Mouse (Mus musculus) E14TG2a.4 (cell line): Measurements from ENCODE around the gene Pcmtd2.
"Not testable (repeated sequence)": the region's sequence is repeated elsewhere in the genome, so short reads cannot be mapped to it uniquely, and the experiment has no call there.

Source experiments
- H3K27me3 ChIP-seq: 2 replicates; pipeline ENCODE4 v1.6.1; 2014; ENCODE audit warnings: low read length, control low read depth; ENCODE audit not compliant: insufficient read depth
- H3K36me3 ChIP-seq: 2 replicates; pipeline ENCODE4 v1.6.1; 2014; ENCODE audit warnings: low read length, control low read depth; ENCODE audit not compliant: insufficient read depth
- H3K4me1 ChIP-seq: replicated peaks from 2 replicates; pipeline ENCODE4 v1.6.1; 2014; ENCODE audit warnings: low read depth, low read length, control low read depth
- H3K4me3 ChIP-seq: replicated peaks from 2 replicates; pipeline ENCODE4 v1.5.1; 2014; ENCODE audit warnings: mild to moderate bottlenecking, low read length
- H3K9me3 ChIP-seq: 2 replicates; pipeline ENCODE4 v1.6.1; 2014; ENCODE audit warnings: low read length, control low read depth
- CTCF ChIP-seq: conservative IDR thresholded peaks from 2 replicates; pipeline ENCODE4 v1.5.1; 2014; ENCODE audit warnings: low read length
- NANOG ChIP-seq: IDR thresholded peaks from 2 replicates; pipeline ENCODE4 v1.6.1; 2014; ENCODE audit warnings: borderline replicate concordance, low read length, mixed read lengths
- POU5F1 ChIP-seq: IDR thresholded peaks from 2 replicates; pipeline ENCODE4 v1.6.1; 2014; ENCODE audit warnings: low read length, borderline replicate concordance

The Pcmtd2 gene

GRCm38 (mm10) chr2:181837372-181838292, at the start of gene Pcmtd2:
Pcmtd2 (plus strand) TSS chr2:181837854.
- Histone ChIP-seq H3K4me1 (peaks cover 17% of the 10 kb centered on the region), H3K27me3 (0 out of 2 replicates have a peak, but pooled peaks cover 1% of the 10 kb centered on the region), H3K4me3 (peak within 1 kb of the TSS; percentile 79), H3K36me3 (peaks cover 4% of the 10 kb centered on the region), H3K9me3 (no peaks in the 10 kb centered on the region)
- TF ChIP-seq POU5F1, result no peak
- no peak for TF ChIP-seq NANOG
- TF ChIP-seq CTCF, result no peak

GRCm38 (mm10) chr2:181789396-181789795, 48.3 kb upstream of the Pcmtd2 start:
- peaks cover 5% of the 10 kb centered on the region; the same call in 1 of the 2 replicates for H3K27me3 ChIP-seq
- H3K9me3 ChIP-seq, result no peaks in the 10 kb centered on the region
- no peak overlapping the region for H3K4me3 ChIP-seq
- no peaks in the 10 kb centered on the region for H3K36me3 ChIP-seq
- H3K4me1 ChIP-seq, result no peaks in the 10 kb centered on the region
- no peak for TF ChIP-seq NANOG
- TF ChIP-seq CTCF, result no peak
- no peak for TF ChIP-seq POU5F1

DNA sequence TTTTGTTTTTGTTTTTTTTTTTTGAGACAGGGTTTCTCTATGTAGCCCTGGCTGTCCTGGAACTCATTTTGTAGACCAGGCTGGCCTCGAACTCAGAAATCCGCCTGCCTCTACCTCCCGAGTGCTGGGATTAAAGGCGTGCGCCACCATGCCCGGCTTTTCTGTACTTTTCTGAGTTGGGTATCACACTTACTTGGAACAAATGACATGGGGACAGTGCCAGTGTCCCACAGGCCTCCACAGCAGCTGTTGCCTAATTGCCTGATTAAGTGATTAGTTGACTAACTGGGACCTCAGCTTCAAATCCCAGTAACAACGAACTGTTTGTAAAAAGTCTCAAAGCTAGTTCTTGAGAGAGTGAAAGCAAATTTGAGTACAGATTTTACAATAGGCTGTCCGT, 44.5 kb upstream of the Pcmtd2 start:
- H3K27me3 ChIP-seq, H3K4me3 ChIP-seq, H3K4me1 ChIP-seq, H3K36me3 ChIP-seq, H3K9me3 ChIP-seq: not testable (repeated sequence)

DNA sequence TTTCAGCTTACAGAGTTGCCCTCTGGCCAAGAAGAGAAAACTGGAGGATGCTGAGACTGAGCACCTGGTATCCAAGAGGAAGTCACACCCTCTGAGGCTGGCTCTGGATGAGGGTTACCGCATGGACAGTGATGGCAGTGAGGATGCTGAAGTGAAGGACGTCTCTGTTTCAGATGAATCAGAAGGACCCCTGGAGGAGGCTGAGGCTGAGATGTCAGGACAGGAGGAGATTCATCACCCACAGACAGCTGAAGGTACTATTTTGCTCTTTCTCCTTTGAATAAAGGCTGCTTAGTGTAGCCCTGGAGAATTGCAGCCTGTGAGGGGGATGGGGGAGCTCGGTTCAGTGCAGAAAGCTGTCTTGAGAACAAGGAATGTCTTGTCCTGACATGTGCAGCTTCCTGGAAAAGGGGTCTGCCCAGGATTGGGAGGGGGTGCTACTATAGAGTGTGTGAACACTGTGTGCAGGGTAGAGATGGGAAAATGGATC, 42.0 kb upstream of the Pcmtd2 start:
- Histone ChIP-seq H3K9me3 (no peaks in the 10 kb centered on the region), H3K4me1 (no peaks in the 10 kb centered on the region), H3K36me3 (no peaks in the 10 kb centered on the region), H3K4me3 (no peak overlapping the region), H3K27me3 (peaks cover 9% of the 10 kb centered on the region; the same call in 1 of the 2 replicates)
- no peak for TF ChIP-seq CTCF
- TF ChIP-seq POU5F1, result no peak
- no peak for TF ChIP-seq NANOG

DNA sequence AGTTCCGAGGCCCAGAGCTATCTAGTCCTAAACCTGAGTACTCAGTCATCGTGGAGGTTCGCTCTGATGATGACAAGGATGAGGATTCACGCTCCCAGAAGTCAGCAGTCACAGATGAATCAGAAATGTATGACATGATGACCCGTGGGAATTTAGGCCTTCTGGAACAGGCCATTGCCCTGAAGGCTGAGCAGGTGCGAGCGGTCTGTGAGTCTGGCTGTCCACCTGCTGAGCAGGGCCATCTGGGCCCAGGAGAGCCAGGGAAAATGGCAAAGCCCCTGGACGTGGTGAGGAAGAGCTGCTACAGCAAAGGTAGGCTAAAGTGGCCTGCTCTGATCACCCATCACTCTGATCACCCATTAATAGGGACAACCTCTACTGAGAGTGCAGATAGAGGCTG, 40.0 kb upstream of the Pcmtd2 start:
- H3K9me3 ChIP-seq, result no peaks in the 10 kb centered on the region

DNA sequence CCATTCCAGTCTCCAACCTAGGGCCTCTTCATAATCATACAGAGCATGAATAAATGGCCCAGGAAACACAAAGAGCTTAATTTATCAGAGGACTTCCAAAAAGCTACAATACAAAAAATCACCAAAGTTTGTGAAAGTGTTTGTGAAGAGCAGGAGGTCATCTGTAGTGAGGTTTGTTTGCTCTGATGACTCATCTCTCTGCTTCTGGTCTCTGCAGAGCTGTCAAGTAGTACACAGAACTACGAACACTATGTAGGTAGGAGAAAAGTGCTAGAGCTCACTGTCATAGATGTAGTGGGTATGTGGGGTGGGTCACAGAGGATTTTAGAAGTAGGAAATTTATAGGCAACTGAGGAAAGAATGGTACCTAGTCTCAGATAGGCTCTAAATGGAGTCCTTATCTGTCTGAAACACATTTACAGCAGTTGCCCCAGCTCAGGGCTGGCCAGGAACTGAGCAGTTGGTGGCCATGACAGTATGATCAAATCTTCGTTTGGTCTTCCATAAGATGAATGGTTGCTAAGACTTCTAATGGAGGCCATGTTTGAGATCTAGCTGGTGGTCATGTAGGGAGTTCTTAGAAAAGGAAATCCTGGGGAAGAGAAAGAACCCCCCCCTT, 8.5 kb upstream of the Pcmtd2 start:
- TF ChIP-seq NANOG (no peak), POU5F1 (no peak), CTCF (no peak)
- H3K36me3 ChIP-seq, result no peaks in the 10 kb centered on the region

More for the DNA sequence above, 40.0 kb upstream of the Pcmtd2 start:
- Histone ChIP-seq H3K4me1 (no peaks in the 10 kb centered on the region), H3K36me3 (no peaks in the 10 kb centered on the region), H3K27me3 (peaks cover 5% of the 10 kb centered on the region), H3K4me3 (no peak overlapping the region)
- TF ChIP-seq CTCF (no peak), NANOG (no peak), POU5F1 (no peak)

DNA sequence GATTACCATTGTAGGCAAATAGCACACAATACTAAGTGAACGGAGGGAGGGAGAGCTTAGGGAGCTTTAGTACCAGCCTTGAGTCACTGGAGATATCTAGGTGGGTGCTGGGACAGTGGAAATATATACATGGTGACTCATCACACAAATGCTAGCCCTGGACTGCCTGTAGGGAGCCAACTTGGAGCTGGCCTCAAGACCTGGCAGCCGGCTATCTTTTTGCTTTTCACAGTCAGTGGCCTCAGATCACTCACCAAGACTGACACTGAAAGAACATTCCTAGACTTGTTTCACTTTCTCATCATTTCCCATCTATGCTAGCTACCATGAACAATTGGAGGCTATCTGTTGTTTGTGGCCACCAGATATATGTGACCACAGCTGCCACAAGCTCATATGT, 4.9 kb upstream of the Pcmtd2 start:
- TF ChIP-seq POU5F1 (no peak), CTCF (no peak), NANOG (no peak)
- no peaks in the 10 kb centered on the region for H3K36me3 ChIP-seq
- H3K4me1 ChIP-seq, result peaks cover 5% of the 10 kb centered on the region
- 0 out of 2 replicates have a peak, but pooled peaks cover 3% of the 10 kb centered on the region for H3K27me3 ChIP-seq
- no peak overlapping the region for H3K4me3 ChIP-seq
- no peaks in the 10 kb centered on the region for H3K9me3 ChIP-seq

More for the DNA sequence above, 8.5 kb upstream of the Pcmtd2 start:
- Histone ChIP-seq H3K4me1 (no peaks in the 10 kb centered on the region), H3K9me3 (no peaks in the 10 kb centered on the region), H3K4me3 (no peak overlapping the region), H3K27me3 (0 out of 2 replicates have a peak, but pooled peaks cover 3% of the 10 kb centered on the region)

DNA sequence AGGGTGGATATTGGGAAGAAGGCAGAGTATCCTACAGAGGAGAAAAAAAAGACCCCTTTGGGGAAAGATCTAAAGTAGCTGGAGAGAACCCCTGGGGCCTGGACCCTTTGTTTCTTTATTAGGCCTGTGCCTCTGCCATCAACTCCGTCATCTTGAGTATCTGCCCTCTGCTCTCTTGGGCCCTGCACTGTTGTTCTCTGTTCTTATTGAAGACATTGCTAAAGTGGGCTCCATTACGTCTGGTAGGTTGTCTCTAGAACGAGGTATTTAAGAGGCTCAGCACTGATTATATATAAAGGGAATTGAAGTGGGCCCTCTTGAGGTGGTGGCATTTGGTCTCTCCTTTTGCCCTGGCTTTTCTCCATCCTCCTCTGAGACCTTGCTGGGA, 633 bp downstream of the Pcmtd2 start:
- Histone ChIP-seq H3K4me1 (peaks cover 17% of the 10 kb centered on the region), H3K9me3 (no peaks in the 10 kb centered on the region), H3K27me3 (no peaks in the 10 kb centered on the region), H3K36me3 (peaks cover 5% of the 10 kb centered on the region), H3K4me3 (peak overlapping the region; percentile 79)
- TF ChIP-seq NANOG (peak; percentile 42; the same call in 1 of the 2 replicates), CTCF (no peak)
